Mouse (Mus musculus) left cerebral cortex, postnatal 10 days (tissue): Measurements from ENCODE around the gene Csnk2a2. TPM values are rescaled to one million over a fixed set of nuclear protein-coding genes. Genes with fewer than 3 reads are reported as not detected.

Source experiments
- DNase-seq, 2 experiments: peaks; one replicate each; pipeline ENCODE4 v3.0.0; 2021 to 2022; ENCODE audit warnings: low spot score in 2 of 2, mixed read lengths in 1 of 2; ENCODE audit errors: extremely low spot score in 1 of 2
- intact Hi-C: fragments of 180-260 bp; cut with DNase I; formaldehyde crosslinking; loops from one replicate; pipeline ENCODE4 v1.15.1; 2025
- total RNA-seq, 2 experiments: library from RNA; stranded (reverse); gene quantifications; 2 replicates each; pipeline ENCODE4 v1.2.3; 2021

Gene Csnk2a2
- total RNA-seq, 2 experiments from 2014 or later: 93.5 to 101 TPM

DNA sequence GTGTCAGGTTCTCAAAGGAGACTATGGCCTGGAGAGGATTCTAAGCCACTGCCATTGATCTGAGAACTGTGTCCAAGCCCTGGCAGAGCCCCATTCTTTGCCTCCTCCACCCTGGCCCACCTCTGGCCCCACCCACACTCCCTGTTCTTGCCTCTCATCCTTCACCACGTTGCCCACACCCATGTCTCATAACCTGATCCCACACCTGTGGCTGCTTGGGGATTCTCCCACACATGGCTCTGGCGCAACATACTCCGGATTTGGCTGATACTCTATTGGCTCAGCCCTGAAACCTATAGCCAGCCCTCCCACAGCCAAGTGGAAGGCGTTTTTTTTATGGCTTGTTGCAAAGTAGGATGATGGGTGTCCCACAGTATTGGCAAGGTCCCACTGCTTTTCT, 2.2 kb upstream of the Csnk2a2 start:
- intact Hi-C loops: no loop called here

GRCm38 (mm10) chr8:95488698-95489332, 1.0 kb downstream of the Csnk2a2 start:
- intact Hi-C loops: loop anchor here (5.0 to 10.0 kb wide), 3 partner anchors 43 to 226 kb away; partner anchors contain the start of genes Ccdc113 and Setd6
- peak; percentile 51 to 92 for DNase-seq

More for the DNA sequence above, 2.2 kb upstream of the Csnk2a2 start:
- DNase-seq: no peak

GRCm38 (mm10) chr8:95487800-95488697, 1.8 kb downstream of the Csnk2a2 start:
- intact Hi-C loops: loop anchor here (5.0 to 10.0 kb wide), 3 partner anchors 44 to 227 kb away; partner anchors contain the start of genes Ccdc113 and Setd6
- peak in 1 of 2 experiments; percentile 28 for DNase-seq

GRCm38 (mm10) chr8:95470008-95470407, 19.8 kb downstream of the Csnk2a2 start:
- intact Hi-C loops: no loop called here
- DNase-seq: no peak

GRCm38 (mm10) chr8:95468995-95469394, 20.8 kb downstream of the Csnk2a2 start:
- intact Hi-C loops: no loop called here
- no peak for DNase-seq

DNA sequence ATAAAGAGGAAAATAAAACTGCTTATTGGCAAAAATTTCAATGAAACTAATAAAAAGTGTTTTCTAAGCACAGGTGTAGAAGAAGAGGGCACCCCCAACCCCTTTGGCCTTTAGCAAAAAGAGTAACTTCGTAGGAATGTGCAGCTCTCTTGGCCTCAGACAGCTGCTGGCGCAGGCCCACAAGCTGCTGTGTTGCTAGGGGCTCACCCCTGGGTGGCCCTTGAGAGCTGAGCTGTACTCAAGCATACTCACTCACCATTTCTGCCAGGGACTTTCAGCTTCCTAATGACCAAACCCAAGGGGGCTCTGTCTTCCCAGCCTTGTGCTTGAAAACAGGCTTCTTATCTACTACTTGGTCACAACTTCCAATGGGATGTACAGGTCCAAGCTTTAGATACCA, 23.3 kb downstream of the Csnk2a2 start:
- intact Hi-C loops: no loop called here
- no peak for DNase-seq

GRCm38 (mm10) chr8:95452518-95452917, 37.3 kb downstream of the Csnk2a2 start:
- no peak for DNase-seq
- intact Hi-C loops: no loop called here

DNA sequence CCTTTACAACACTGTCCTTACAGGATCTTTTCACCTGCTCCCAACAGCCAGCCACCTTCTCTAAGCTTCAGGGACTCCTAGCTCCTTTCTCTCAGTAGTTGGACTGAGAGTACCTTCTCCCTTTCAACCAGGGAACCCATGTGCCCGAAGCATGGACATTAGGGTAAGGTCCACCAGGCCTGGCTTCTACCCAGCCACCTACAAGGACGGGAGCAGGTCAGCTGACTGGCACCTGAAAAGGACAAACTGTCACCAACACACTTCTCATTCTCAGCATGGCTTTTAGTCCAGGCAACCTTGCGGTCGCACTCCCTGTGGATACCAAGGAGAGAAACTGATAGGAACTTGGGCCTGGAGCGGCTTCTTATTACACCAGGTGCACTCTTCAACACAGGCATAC, 39.6 kb downstream of the Csnk2a2 start:
- intact Hi-C loops: no loop called here
- DNase-seq: no peak

GRCm38 (mm10) chr8:95447661-95448060, 42.2 kb downstream of the Csnk2a2 start:
- intact Hi-C loops: loop anchor here (5.0 kb wide), 1 partner anchor 100 kb away; no protein-coding TSS in a partner anchor

DNA sequence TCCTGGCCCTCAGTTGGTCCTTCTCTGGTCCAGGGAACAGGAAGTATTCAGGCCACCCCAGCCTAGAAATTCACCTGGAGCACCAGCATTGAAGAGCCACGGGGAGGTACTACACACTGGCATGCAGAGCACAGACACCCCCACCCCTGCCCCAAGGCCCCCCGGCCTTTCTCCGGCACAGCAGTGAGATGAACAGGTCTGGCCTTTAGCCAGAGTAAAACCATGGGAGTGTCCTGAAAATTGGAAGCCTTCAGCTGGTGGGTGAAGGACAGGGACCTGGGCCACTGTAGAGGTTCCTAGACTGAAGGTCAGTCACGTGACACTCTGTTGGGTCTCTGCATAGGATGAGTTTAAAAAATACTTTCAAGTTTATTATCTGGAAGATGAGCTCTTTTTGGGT, 44.8 kb downstream of the Csnk2a2 start:
- no peak for DNase-seq
- intact Hi-C loops: loop anchor here (5.0 kb wide), 1 partner anchor 98 kb away; no protein-coding TSS in a partner anchor

More at GRCm38 (mm10) chr8:95447661-95448060, 42.2 kb downstream of the Csnk2a2 start:
- DNase-seq: no peak

DNA sequence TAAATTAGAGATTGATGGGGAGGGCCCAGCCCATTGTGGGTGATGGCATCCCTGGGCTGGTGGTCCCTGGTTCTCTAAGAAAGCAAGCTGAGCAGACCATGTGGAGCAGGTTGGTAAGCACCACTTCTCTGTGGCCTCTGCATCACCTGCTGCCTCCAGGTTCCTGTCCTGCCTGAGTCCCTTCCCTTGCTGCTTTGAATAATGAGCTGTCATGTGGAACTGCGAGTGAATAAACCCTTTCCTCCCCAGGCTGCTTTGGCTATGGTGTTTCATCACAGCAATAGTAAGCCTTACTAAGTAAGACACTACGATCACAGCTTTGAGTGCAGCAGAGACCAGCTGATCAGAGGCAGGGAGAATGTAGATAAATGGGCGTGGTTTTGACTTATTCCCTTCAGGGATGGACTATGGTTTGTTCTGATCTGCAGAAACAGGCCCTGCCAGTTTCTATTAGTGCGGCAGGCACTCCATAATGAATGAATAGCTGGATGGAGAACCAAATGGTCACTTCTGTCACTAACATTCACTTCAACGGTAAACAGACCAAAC, 48.3 kb downstream of the Csnk2a2 start:
- intact Hi-C loops: no loop called here
- DNase-seq: no peak

DNA sequence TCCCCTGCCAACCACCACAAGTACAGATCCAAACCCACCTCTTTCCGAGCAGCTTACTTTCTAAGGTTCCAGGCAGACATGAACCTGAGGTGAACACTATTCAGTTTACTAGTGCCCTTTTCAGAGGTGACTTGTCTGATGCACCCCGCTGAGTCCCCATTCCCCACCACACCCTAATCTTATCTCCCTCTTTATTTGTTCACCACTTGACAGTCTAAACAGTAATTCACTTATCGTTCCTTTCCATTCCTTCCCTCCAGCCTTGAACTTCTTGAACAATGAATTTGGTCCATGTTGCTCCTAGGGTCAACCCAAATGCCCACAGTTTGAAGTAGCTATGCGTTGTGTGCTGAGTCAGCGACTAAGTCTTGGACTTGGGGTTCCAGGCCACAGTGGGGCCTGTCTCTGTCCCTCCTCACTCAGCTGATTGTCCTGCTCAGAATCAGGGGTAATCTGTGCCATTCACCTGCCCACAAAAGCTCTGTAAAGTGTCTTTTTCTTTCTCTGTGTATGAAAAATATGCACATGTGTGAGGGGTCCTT, 49.6 kb downstream of the Csnk2a2 start:
- no peak for DNase-seq
- intact Hi-C loops: no loop called here

GRCm38 (mm10) chr8:95439421-95439820, 50.4 kb downstream of the Csnk2a2 start:
- DNase-seq: no peak
- intact Hi-C loops: no loop called here

DNA sequence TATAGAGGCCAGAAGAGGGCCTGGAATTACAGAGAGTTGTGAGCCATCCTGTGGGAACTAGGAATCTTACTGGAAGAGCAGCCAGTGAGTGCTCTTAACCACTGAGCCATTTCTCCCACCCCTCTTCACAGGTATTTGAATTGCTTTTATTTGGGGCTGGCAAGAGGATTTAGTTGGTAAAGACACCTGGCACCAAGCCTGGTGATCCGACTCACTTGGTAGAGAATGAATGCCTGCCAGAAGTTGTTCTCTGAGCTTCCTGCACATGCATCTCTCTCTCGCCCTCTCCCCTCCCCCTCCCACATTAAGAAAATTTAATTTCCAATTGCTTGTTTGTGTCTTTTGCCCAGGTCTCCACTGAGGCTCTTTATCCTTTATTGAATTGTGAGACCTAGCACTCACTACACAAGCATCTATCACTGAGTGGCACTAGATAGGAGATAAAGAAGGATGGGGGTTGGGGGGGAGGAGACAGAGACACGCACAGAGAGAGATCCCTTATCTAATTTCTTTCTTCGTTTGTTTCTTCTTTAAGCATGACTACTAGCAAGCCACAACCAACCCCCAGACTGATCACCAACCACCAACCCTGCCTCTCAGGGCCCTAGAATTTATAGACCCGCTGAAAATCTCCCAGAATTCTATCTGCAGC, 52.4 kb downstream of the Csnk2a2 start:
- intact Hi-C loops: no loop called here
- no peak for DNase-seq

GRCm38 (mm10) chr8:95435930-95436329, 53.9 kb downstream of the Csnk2a2 start:
- intact Hi-C loops: no loop called here

GRCm38 (mm10) chr8:95435471-95435870, 54.4 kb downstream of the Csnk2a2 start:
- intact Hi-C loops: no loop called here
- DNase-seq: no peak

More at GRCm38 (mm10) chr8:95435930-95436329, 53.9 kb downstream of the Csnk2a2 start:
- no peak for DNase-seq

- intact Hi-C loops: loop anchor here (5.0 kb wide), 1 partner anchor 83 kb away; the partner anchor contains the start of gene Mmp15
- peak; percentile 98 to 100 for DNase-seq
Observed at GRCm38 (mm10) chr8:95434686-95435439, 55.0 kb downstream of the Csnk2a2 start, which contains the start of gene Cfap20. Gene Cfap20 (minus strand): TSS chr8:95434869.

GRCm38 (mm10) chr8:95434233-95434632, 55.6 kb downstream of the Csnk2a2 start:
- DNase-seq: peak; percentile 40 to 57
- intact Hi-C loops: loop anchor here (5.0 kb wide), 1 partner anchor 82 kb away; the partner anchor contains the start of gene Mmp15
